Mouse (Mus musculus): Measurements from ENCODE around the gene Endod1.

Endod1 gene

GRCm38 (mm10) chr9:14389050-14389621 is 7.8 kb upstream of the Endod1 start:
- Histone ChIP-seq H3K27me3 (ENCODE audit: control insufficient read depth, insufficient read depth, low read length, poor library complexity, severe bottlenecking) (no peaks in the 10 kb centered on the region), H3K36me3 (ENCODE audit: control insufficient read depth, insufficient read depth, low read length, poor library complexity, severe bottlenecking) (no peaks in the 10 kb centered on the region)
- DNase-seq (ENCODE audit: low read depth, low spot score), result no peak

GRCm38 (mm10) chr9:14388001-14388400 is 6.7 kb upstream of the Endod1 start:
- Histone ChIP-seq H3K27me3 (ENCODE audit: control insufficient read depth, insufficient read depth, low read length, poor library complexity, severe bottlenecking) (no peaks in the 10 kb centered on the region), H3K36me3 (ENCODE audit: control insufficient read depth, insufficient read depth, low read length, poor library complexity, severe bottlenecking) (no peaks in the 10 kb centered on the region)
- peak; percentile 45 for DNase-seq (ENCODE audit: low read depth, low spot score)

GRCm38 (mm10) chr9:14386831-14387230 is 5.5 kb upstream of the Endod1 start:
- DNase-seq (ENCODE audit: low read depth, low spot score), result no peak
- H3K27me3 ChIP-seq (ENCODE audit: control insufficient read depth, insufficient read depth, low read length, poor library complexity, severe bottlenecking), result no peaks in the 10 kb centered on the region
- H3K36me3 ChIP-seq (ENCODE audit: control insufficient read depth, insufficient read depth, low read length, poor library complexity, severe bottlenecking), result no peaks in the 10 kb centered on the region

GRCm38 (mm10) chr9:14385665-14386064 is 4.4 kb upstream of the Endod1 start:
- Histone ChIP-seq H3K36me3 (ENCODE audit: control insufficient read depth, insufficient read depth, low read length, poor library complexity, severe bottlenecking) (no peaks in the 10 kb centered on the region), H3K27me3 (ENCODE audit: control insufficient read depth, insufficient read depth, low read length, poor library complexity, severe bottlenecking) (no peaks in the 10 kb centered on the region)
- peak; percentile 75 for DNase-seq (ENCODE audit: low read depth, low spot score)

GRCm38 (mm10) chr9:14383186-14383920 is 2.0 kb upstream of the Endod1 start:
- no peaks in the 10 kb centered on the region for H3K36me3 ChIP-seq (ENCODE audit: control insufficient read depth, insufficient read depth, low read length, poor library complexity, severe bottlenecking)
- no peaks in the 10 kb centered on the region for H3K27me3 ChIP-seq (ENCODE audit: control insufficient read depth, insufficient read depth, low read length, poor library complexity, severe bottlenecking)
- no peak for DNase-seq (ENCODE audit: low read depth, low spot score)

- DNase-seq (ENCODE audit: low read depth, low spot score), result no peak
- no peaks in the 10 kb centered on the region for H3K27me3 ChIP-seq (ENCODE audit: control insufficient read depth, insufficient read depth, low read length, poor library complexity, severe bottlenecking)
Observed at GRCm38 (mm10) chr9:14382256-14382791, 1.0 kb upstream of the Endod1 start.

GRCm38 (mm10) chr9:14380386-14381285 is 671 bp downstream of the Endod1 start:
- Histone ChIP-seq H3K36me3 (ENCODE audit: control insufficient read depth, insufficient read depth, low read length, poor library complexity, severe bottlenecking) (no peaks in the 10 kb centered on the region), H3K27me3 (ENCODE audit: control insufficient read depth, insufficient read depth, low read length, poor library complexity, severe bottlenecking) (no peaks in the 10 kb centered on the region)
- peak; percentile 85 for DNase-seq (ENCODE audit: low read depth, low spot score)

More at GRCm38 (mm10) chr9:14382256-14382791, 1.0 kb upstream of the Endod1 start:
- no peaks in the 10 kb centered on the region for H3K36me3 ChIP-seq (ENCODE audit: control insufficient read depth, insufficient read depth, low read length, poor library complexity, severe bottlenecking)

GRCm38 (mm10) chr9:14379769-14380385 is 1.4 kb downstream of the Endod1 start:
- H3K27me3 ChIP-seq (ENCODE audit: control insufficient read depth, insufficient read depth, low read length, poor library complexity, severe bottlenecking), result no peaks in the 10 kb centered on the region
- DNase-seq (ENCODE audit: low read depth, low spot score), result no peak
- no peaks in the 10 kb centered on the region for H3K36me3 ChIP-seq (ENCODE audit: control insufficient read depth, insufficient read depth, low read length, poor library complexity, severe bottlenecking)

GRCm38 (mm10) chr9:14378151-14378550 is 3.2 kb downstream of the Endod1 start:
- no peaks in the 10 kb centered on the region for H3K36me3 ChIP-seq (ENCODE audit: control insufficient read depth, insufficient read depth, low read length, poor library complexity, severe bottlenecking)
- no peak for DNase-seq (ENCODE audit: low read depth, low spot score)
- H3K27me3 ChIP-seq (ENCODE audit: control insufficient read depth, insufficient read depth, low read length, poor library complexity, severe bottlenecking), result no peaks in the 10 kb centered on the region

- peak; percentile 29 for DNase-seq (ENCODE audit: low read depth, low spot score)
- no peaks in the 10 kb centered on the region for H3K27me3 ChIP-seq (ENCODE audit: control insufficient read depth, insufficient read depth, low read length, poor library complexity, severe bottlenecking)
- H3K36me3 ChIP-seq (ENCODE audit: control insufficient read depth, insufficient read depth, low read length, poor library complexity, severe bottlenecking), result no peaks in the 10 kb centered on the region
Observed at GRCm38 (mm10) chr9:14376149-14376548, 5.2 kb downstream of the Endod1 start.

GRCm38 (mm10) chr9:14372440-14372839 is 8.9 kb downstream of the Endod1 start:
- no peak for DNase-seq (ENCODE audit: low read depth, low spot score)
- H3K27me3 ChIP-seq (ENCODE audit: control insufficient read depth, insufficient read depth, low read length, poor library complexity, severe bottlenecking), result no peaks in the 10 kb centered on the region
- H3K36me3 ChIP-seq (ENCODE audit: control insufficient read depth, insufficient read depth, low read length, poor library complexity, severe bottlenecking), result no peaks in the 10 kb centered on the region

GRCm38 (mm10) chr9:14369271-14369670 is 12.0 kb downstream of the Endod1 start:
- Histone ChIP-seq H3K36me3 (ENCODE audit: control insufficient read depth, insufficient read depth, low read length, poor library complexity, severe bottlenecking) (no peaks in the 10 kb centered on the region), H3K27me3 (ENCODE audit: control insufficient read depth, insufficient read depth, low read length, poor library complexity, severe bottlenecking) (no peaks in the 10 kb centered on the region)
- DNase-seq (ENCODE audit: low read depth, low spot score), result no peak

- Histone ChIP-seq H3K27me3 (ENCODE audit: control insufficient read depth, insufficient read depth, low read length, poor library complexity, severe bottlenecking) (no peaks in the 10 kb centered on the region), H3K36me3 (ENCODE audit: control insufficient read depth, insufficient read depth, low read length, poor library complexity, severe bottlenecking) (no peaks in the 10 kb centered on the region)
- no peak for DNase-seq (ENCODE audit: low read depth, low spot score)
Observed at GRCm38 (mm10) chr9:14367850-14368249, 13.5 kb downstream of the Endod1 start.

GRCm38 (mm10) chr9:14365481-14366125 is 15.7 kb downstream of the Endod1 start:
- H3K27me3 ChIP-seq (ENCODE audit: control insufficient read depth, insufficient read depth, low read length, poor library complexity, severe bottlenecking), result no peaks in the 10 kb centered on the region
- DNase-seq (ENCODE audit: low read depth, low spot score), result peak; percentile 31
- H3K36me3 ChIP-seq (ENCODE audit: control insufficient read depth, insufficient read depth, low read length, poor library complexity, severe bottlenecking), result no peaks in the 10 kb centered on the region
